Mouse (Mus musculus): ENCODE measurements around the gene Zfp128.
"Not testable (repeated sequence)": the region's sequence is repeated elsewhere in the genome, so short reads cannot be mapped to it uniquely, and the experiment has no call there.

DNA sequence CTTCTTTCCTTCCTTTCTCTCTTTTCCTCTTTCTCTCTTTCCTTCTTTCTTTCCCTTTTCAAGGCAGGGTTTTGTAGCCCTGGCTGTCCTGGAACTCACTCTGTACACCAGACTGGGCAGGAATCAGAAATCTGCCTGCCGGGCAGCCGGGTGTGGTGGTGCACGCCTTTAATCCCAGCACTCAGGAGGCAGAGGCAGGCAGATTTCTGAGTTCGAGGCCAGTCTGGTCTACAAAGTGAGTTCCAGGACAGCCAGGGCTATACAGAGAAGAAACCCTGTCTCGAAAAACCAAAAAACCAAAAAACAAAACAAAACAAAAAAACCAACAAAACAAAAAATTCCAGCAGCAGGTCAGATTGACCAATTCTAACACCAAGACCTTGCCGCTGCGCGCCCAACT lies 480 bp upstream of the Zfp128 start:
- TF ChIP-seq POLR2A (IDR thresholded peaks at IDR 0.05; ENCODE audit: borderline replicate concordance, extremely low read depth, insufficient read depth, insufficient read length, poor library complexity, severe bottlenecking); CTCF (IDR thresholded peaks at IDR 0.05; ENCODE audit: borderline replicate concordance, extremely low read depth, insufficient read depth, insufficient read length): not testable (repeated sequence)
